ENCODE assay signal across 15 mouse cellular contexts in genomic region chr10:71198676-71199075, GRCm38 (mm10). TPM values are rescaled to one million over a fixed set of nuclear protein-coding genes. Genes with fewer than 3 reads are reported as not detected.
A peak's percentile ranks its signal among the peaks of the same experiment; 100 is the strongest.
DNase-seq lines count a peak whose midpoint lies in the region; ATAC-seq lines count a peak whose summit lies in the region.
"Had no signal": no experiment of that assay in that cellular context is flagged by ENCODE, and none has a peak within 500 bp of the region (broad histone marks: within the 10 kb centered on the region; RNA-seq: fewer than 3 reads in every experiment).

No protein-coding gene starts in this region.

- 83% methylated on average over 8 of the region's 8 CpGs for WGBS in heart, embryonic 10.5 days
- 96% methylated on average over 8 of the region's 8 CpGs for WGBS in forebrain, embryonic 14.5 days

- H3K4me1 ChIP-seq in heart, embryonic 10.5 days, result peaks cover 3% of the 10 kb centered on the region; the same call in 1 of the 2 replicates
- no peaks in the 10 kb centered on the region for H3K4me1 ChIP-seq in forebrain, embryonic 14.5 days (ENCODE audit: control insufficient read depth, insufficient read depth, low read length)
- H3K4me1 ChIP-seq: liver, embryonic 13.5 days had no signal

- no peaks in the 10 kb centered on the region for H3K36me3 ChIP-seq in heart, embryonic 10.5 days
- no peaks in the 10 kb centered on the region for H3K36me3 ChIP-seq in forebrain, embryonic 14.5 days (ENCODE audit: control insufficient read depth, insufficient read depth, low read length)
- H3K36me3 ChIP-seq: heart, embryonic 15.5 days; liver, embryonic 13.5 days had no signal

- ATAC-seq in forebrain, embryonic 14.5 days, result no peak

- intact Hi-C loops in left cerebral cortex, postnatal 25 days (cut with DNase I), result no loop called here

- no peak overlapping the region for H3K4me3 ChIP-seq in heart, embryonic 10.5 days
- H3K4me3 ChIP-seq in forebrain, embryonic 14.5 days (ENCODE audit: low read depth, low read length), result no peak overlapping the region
- H3K4me3 ChIP-seq: heart, embryonic 15.5 days; left cerebral cortex, adult 2 months; liver, embryonic 13.5 days had no signal

- H3K4me2 ChIP-seq in forebrain, embryonic 14.5 days (ENCODE audit: low read length), result no peak overlapping the region
- H3K4me2 ChIP-seq: heart, embryonic 15.5 days; liver, embryonic 13.5 days had no signal

- no peaks in the 10 kb centered on the region for H3K27me3 ChIP-seq in heart, embryonic 10.5 days (ENCODE audit: insufficient read depth, poor library complexity, severe bottlenecking)
- no peaks in the 10 kb centered on the region for H3K27me3 ChIP-seq in forebrain, embryonic 14.5 days (replicated peaks; ENCODE audit: control insufficient read depth, insufficient read depth, low read length)
- H3K27me3 ChIP-seq: heart, embryonic 15.5 days; liver, embryonic 13.5 days had no signal

- DNase-seq in heart, adult 11 months, result peak; percentile 95
- DNase-seq in heart, embryonic 10.5 days (ENCODE audit: low spot score), result no peak
- peak; percentile 55 for DNase-seq in NIH3T3 (ENCODE audit: low read depth)
- DNase-seq in kidney, adult 11 months, result peak; percentile 58
- peak; percentile 40 to 60 for DNase-seq in kidney, postnatal 36 days
- DNase-seq in forebrain, embryonic 14.5 days (ENCODE audit: low spot score), result no peak
- DNase-seq in left cerebral cortex, postnatal 25 days (ENCODE audit: low spot score in 2 of 2), result no peak
- DNase-seq in layer of hippocampus, adult 9-10 months (ENCODE audit: low spot score), result no peak
- DNase-seq: B cell, adult 2 months; cerebellum, adult 11 months; liver, embryonic 13.5 days had no signal

- H3K9ac ChIP-seq in forebrain, embryonic 14.5 days (ENCODE audit: low read length), result no peak overlapping the region
- H3K9ac ChIP-seq: heart, embryonic 15.5 days; liver, embryonic 13.5 days had no signal

- H3K9me3 ChIP-seq in heart, embryonic 10.5 days, result no peaks in the 10 kb centered on the region
- no peaks in the 10 kb centered on the region for H3K9me3 ChIP-seq in forebrain, embryonic 14.5 days (replicated peaks; ENCODE audit: control insufficient read depth, low read length)
- H3K9me3 ChIP-seq: heart, embryonic 15.5 days; liver, embryonic 13.5 days had no signal

- no peak overlapping the region for H3K27ac ChIP-seq in heart, embryonic 10.5 days
- no peak overlapping the region for H3K27ac ChIP-seq in forebrain, embryonic 14.5 days (ENCODE audit: low read depth, low read length)
- H3K27ac ChIP-seq: heart, embryonic 15.5 days; left cerebral cortex, adult 2 months; liver, embryonic 13.5 days; macrophage had no signal

RNA-seq across cellular contexts. Expression of gene Bicc1, which starts 39.2 kb away (rescaled TPM):
- polyA plus RNA-seq in heart, embryonic 10.5 days (2016; fragmentation: Nextera tagmentation; extraction: Ambion mirVana), result 7.8 and 10.4 TPM in 2 replicates
- polyA plus RNA-seq in forebrain, embryonic 14.5 days (2014; fragmentation: Nextera tagmentation; extraction: Ambion mirVana), result 3.2 and 3.8 TPM in 2 replicates
- 1 to 10 TPM; 5.0 to 5.2 TPM for total RNA-seq in left cerebral cortex, postnatal 25 days (2021)
- total RNA-seq: MEL had no signal
- polyA plus RNA-seq: macrophage had no signal

RNA-seq across cellular contexts. Expression of gene Tfam, which starts 39.4 kb away (rescaled TPM):
- polyA plus RNA-seq in heart, embryonic 10.5 days (2016; fragmentation: Nextera tagmentation; extraction: Ambion mirVana), result 57.8 and 78.1 TPM in 2 replicates
- polyA plus RNA-seq in forebrain, embryonic 14.5 days (2014; fragmentation: Nextera tagmentation; extraction: Ambion mirVana), result 56.8 and 67.0 TPM in 2 replicates
- 10 to 100 TPM; 39.5 to 43.6 TPM for total RNA-seq in left cerebral cortex, postnatal 25 days (2021)

Comparison
In these comparisons a context has a peak if more than half of its experiments do, and no peak if none do; other contexts are left out.
1. DNase-seq: peak in heart, adult 11 months (single experiment), NIH3T3 (single experiment), kidney, adult 11 months (single experiment) and kidney, postnatal 36 days (2 of 2); none in heart, embryonic 10.5 days (single experiment), forebrain, embryonic 14.5 days (single experiment), left cerebral cortex, postnatal 25 days (0 of 2) and layer of hippocampus, adult 9-10 months (single experiment).